Mouse (Mus musculus) C2C12 (cell line): ENCODE measurements around the gene Mtfmt. TPM values are rescaled to one million over a fixed set of nuclear protein-coding genes. Genes with fewer than 3 reads are reported as not detected.

Experiments used
- H3K27me3 ChIP-seq: one replicate; pipeline ENCODE4 v1.6.1; 2011; ENCODE audit not compliant: control insufficient read depth, insufficient read depth, insufficient read length
- H3K36me3 ChIP-seq: one replicate; pipeline ENCODE4 v1.6.1; 2011; ENCODE audit not compliant: control insufficient read depth, insufficient read depth
- H3K4me3 ChIP-seq: one replicate; pipeline ENCODE4 v1.5.1; 2011; ENCODE audit warnings: mild to moderate bottlenecking, control low read depth; ENCODE audit not compliant: poor library complexity, insufficient read depth, severe bottlenecking
- H3K79me2 ChIP-seq: one replicate; pipeline ENCODE4 v1.6.1; 2011; ENCODE audit not compliant: control insufficient read depth, insufficient read depth
- H3K79me3 ChIP-seq: one replicate; pipeline ENCODE4 v1.6.1; 2011; ENCODE audit warnings: low read depth, control low read depth
- H3ac ChIP-seq: one replicate; pipeline ENCODE3; 2011; ENCODE audit warnings: low read depth; ENCODE audit not compliant: control insufficient read depth, insufficient read length
- CEBPB ChIP-seq: IDR thresholded peaks from one replicate; pipeline ENCODE4 v1.6.1; 2011; ENCODE audit warnings: low read depth, mild to moderate bottlenecking, control low read depth, moderate library complexity
- CTCF ChIP-seq: IDR thresholded peaks from one replicate; pipeline ENCODE4 v1.5.1; 2011; ENCODE audit not compliant: control insufficient read depth, insufficient read depth, insufficient read length
- FOSL1 ChIP-seq: IDR thresholded peaks from one replicate; pipeline ENCODE4 v1.8.0; 2011; ENCODE audit warnings: mild to moderate bottlenecking, low read length; ENCODE audit not compliant: poor library complexity, insufficient read depth, severe bottlenecking
- MAX ChIP-seq: IDR thresholded peaks from one replicate; pipeline ENCODE4 v1.6.1; 2011; ENCODE audit warnings: mild to moderate bottlenecking, control low read depth
- MYOD1 ChIP-seq: IDR thresholded peaks from one replicate; pipeline ENCODE4 v1.6.1; 2011; ENCODE audit warnings: low read depth; ENCODE audit not compliant: control insufficient read depth, insufficient read length
- MYOG ChIP-seq: IDR thresholded peaks from one replicate; pipeline ENCODE4 v1.6.1; 2011; ENCODE audit not compliant: control insufficient read depth, insufficient read length; ENCODE audit errors: extremely low read depth
- USF1 ChIP-seq: IDR thresholded peaks from one replicate; pipeline ENCODE4 v1.6.1; 2011; ENCODE audit warnings: low read depth, mild to moderate bottlenecking, control low read depth, moderate library complexity
- long read RNA-seq, 2 experiments: library from polyadenylated mRNA; unstranded; transcript quantifications; one replicate each; pipeline ENCODE4 v2.0.0; 2019 to 2020
- polyA plus RNA-seq: library from polyadenylated mRNA; unstranded; fragments of >200 nt; fragmentation: generic; extraction: Trizol; gene quantifications from one replicate; pipeline ENCODE4 v1.2.1, GENCODE M21; 2012; ENCODE audit warnings: missing spikeins

Gene Mtfmt
- polyA plus RNA-seq: 7.1 TPM
- long read RNA-seq, experiment 1, transcript Mtfmt-201 (9 exons, 2,042 nt): major isoform, 10 of 13 reads
- long read RNA-seq, experiment 1, partial matches to known transcripts: 2 of 13 reads
- long read RNA-seq, experiment 1, other reads (novel, unspliced or antisense): 1 of 13 reads
- long read RNA-seq, experiment 2, transcript Mtfmt-201 (9 exons, 2,042 nt): major isoform, 26 of 31 reads
- long read RNA-seq, experiment 2, partial matches to known transcripts: 0 of 31 reads
- long read RNA-seq, experiment 2, other reads (novel, unspliced or antisense): 5 of 31 reads

DNA sequence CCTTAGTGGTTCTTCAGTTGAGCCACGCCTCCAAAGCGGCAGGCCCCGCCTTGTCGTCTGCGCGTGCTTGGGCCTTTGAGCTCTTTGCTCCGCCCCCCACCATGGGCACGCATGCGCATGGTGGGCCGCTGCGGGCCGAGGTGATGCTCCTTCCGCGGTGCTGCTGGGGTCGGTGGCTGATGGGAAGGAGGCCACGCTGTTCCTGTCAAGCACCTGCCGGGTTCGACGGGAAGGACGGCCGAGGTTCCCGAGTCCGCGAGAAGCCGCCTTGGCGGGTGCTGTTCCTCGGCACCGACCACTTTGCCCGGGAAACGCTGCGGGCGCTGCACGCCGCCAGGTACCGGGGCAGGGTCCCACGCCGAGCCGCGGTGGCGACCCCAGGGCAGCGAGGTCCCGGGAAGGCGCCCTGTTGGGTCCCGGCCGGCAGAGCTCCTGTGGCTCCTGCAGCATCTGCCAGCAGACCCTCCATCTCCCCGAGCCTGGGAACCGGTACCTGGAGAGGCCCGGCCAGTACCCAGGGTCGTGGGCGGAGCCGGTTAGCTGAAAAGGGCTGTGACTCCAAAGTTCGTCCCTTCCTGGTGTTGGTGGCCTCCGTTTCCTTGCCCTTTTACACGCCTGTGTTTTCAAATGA is at the start of gene Mtfmt:
Gene Mtfmt (plus strand): TSS at position 112 of the 631 bp plus-strand sequence.
- no peaks in the 10 kb centered on the region for H3K27me3 ChIP-seq
- H3K36me3 ChIP-seq: no peaks in the 10 kb centered on the region
- H3K79me2 ChIP-seq: peaks cover 13% of the 10 kb centered on the region
- H3K4me3 ChIP-seq: peak within 1 kb of the TSS; percentile 82
- peaks cover 5% of the 10 kb centered on the region for H3K79me3 ChIP-seq
- no peak for TF ChIP-seq USF1
- no peak for TF ChIP-seq CTCF
- peak; percentile 18 for TF ChIP-seq MAX
- TF ChIP-seq FOSL1: no peak
- TF ChIP-seq CEBPB: no peak
- no peak for TF ChIP-seq MYOG
- no peak for TF ChIP-seq MYOD1
- H3ac ChIP-seq: peak within 1 kb of the TSS; percentile 91

DNA sequence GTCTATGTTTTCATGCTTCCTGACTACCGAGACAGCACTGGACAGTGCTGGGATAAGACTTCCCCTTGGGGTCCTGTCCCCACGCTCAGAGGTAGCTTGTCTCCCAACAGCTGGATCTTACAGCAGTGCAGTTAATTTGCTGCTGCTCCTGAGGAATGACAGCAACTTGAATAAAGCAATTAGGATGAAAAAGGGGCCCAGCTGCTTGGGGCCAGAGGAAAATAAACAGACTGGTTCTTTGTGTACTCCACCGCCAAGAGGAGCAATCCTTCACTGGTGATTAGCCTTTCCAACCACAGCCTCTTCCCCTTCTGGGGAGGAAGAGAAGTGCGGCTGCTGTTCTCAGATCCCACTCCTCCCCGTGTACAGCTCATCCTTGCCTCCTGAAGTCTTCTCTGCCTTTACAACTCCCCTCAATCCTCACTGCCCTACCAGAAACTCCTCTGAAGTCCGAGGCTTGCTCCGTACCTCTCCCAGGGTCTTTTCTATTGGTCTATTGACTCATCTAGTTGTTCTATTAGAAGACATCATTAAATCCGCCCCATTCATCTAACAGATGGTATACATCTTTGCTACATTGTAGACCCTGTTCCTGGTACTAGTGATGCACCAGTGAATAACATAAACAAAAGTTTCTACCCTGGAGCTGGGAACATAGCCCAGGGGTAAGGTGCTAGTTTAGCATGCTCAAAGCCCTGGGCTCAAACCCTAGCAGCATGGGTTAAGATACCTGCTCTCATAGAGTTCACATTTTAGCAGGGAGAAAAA is 49.0 kb upstream of the Mtfmt start:
- Histone ChIP-seq H3K27me3 (peaks cover 20% of the 10 kb centered on the region), H3ac (no peak overlapping the region), H3K36me3 (no peaks in the 10 kb centered on the region), H3K4me3 (no peak overlapping the region), H3K79me3 (no peaks in the 10 kb centered on the region), H3K79me2 (no peaks in the 10 kb centered on the region)
- no peak for TF ChIP-seq FOSL1
- no peak for TF ChIP-seq MAX
- TF ChIP-seq CEBPB: no peak
- no peak for TF ChIP-seq MYOG
- TF ChIP-seq CTCF: no peak
- TF ChIP-seq MYOD1: no peak
- no peak for TF ChIP-seq USF1

DNA sequence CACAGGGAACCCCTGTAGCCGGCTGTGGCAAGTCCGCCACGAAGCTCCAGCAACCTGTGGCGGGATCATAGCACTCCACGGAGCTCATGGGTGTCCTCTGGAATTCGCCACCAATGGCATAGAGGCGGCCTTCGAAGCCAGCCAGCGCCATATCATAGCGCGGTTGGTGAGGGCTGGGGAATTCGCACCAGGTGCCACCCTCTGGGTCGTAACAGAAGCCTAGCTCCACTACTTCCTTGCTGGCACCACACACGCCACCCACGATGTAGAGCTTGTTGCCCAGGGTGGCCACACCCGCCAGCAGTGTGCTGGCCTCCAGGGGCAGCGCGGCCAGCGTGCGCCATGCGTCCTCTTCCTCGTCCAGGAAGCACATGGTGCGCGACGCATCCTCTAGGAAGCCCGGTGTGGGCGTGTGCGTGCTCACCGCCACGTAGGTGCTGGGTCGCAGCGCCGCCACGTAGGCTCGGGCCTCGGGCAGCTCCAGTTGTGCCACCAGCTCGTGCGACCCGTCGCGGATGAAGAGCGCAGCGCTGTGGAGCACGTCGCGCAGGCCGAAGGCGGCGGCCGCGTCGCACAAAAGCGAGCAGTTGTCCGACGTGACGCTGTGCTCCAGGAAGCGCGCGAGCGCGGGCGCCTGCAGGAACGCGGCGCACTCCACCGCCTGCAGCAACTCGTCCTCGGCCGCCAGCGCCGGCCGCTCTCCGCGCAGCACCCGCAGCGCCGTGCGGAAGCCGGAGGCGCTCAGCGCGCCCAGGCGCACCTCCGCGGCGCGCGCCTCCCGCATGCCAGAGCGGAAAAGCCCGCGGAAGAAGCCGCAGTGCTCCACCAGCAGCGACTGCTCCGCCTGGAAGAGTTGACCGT is 44.6 kb upstream of the Mtfmt start:
- Histone ChIP-seq H3K79me3 (no peaks in the 10 kb centered on the region), H3K4me3 (no peak overlapping the region)

DNA sequence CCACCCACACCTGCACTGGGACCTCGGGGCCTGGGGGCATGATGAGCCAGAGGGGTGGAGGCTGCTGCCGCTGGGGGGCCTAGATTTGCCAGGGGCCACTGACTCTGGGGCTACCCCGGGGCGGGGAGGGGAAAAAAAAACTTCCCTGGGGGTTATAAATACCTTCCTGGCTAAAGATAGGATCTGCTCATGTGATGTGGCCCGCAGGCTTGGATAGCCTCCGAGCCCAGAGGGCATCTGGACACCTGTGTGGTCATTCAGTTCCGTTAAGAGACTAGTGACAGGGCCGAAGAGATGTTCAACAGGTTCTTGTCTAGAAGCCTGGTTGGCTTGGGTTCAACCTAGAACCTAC is 44.0 kb upstream of the Mtfmt start, which contains the start of gene Kbtbd13:
Gene Kbtbd13 (minus strand): TSS at position 40 of the 352 bp plus-strand sequence.
- Histone ChIP-seq H3K4me3 (no peak within 1 kb of the TSS), H3K36me3 (no peaks in the 10 kb centered on the region), H3K79me2 (no peaks in the 10 kb centered on the region), H3K79me3 (no peaks in the 10 kb centered on the region), H3K27me3 (peaks cover 22% of the 10 kb centered on the region), H3ac (no peak within 1 kb of the TSS)
- TF ChIP-seq MYOD1 (no peak), CTCF (no peak), USF1 (no peak), MYOG (no peak), MAX (no peak), CEBPB (no peak), FOSL1 (no peak)

More for the DNA sequence above, 44.6 kb upstream of the Mtfmt start:
- Histone ChIP-seq H3ac (no peak overlapping the region), H3K79me2 (no peaks in the 10 kb centered on the region), H3K36me3 (no peaks in the 10 kb centered on the region), H3K27me3 (peaks cover 22% of the 10 kb centered on the region)
- TF ChIP-seq MAX: no peak

DNA sequence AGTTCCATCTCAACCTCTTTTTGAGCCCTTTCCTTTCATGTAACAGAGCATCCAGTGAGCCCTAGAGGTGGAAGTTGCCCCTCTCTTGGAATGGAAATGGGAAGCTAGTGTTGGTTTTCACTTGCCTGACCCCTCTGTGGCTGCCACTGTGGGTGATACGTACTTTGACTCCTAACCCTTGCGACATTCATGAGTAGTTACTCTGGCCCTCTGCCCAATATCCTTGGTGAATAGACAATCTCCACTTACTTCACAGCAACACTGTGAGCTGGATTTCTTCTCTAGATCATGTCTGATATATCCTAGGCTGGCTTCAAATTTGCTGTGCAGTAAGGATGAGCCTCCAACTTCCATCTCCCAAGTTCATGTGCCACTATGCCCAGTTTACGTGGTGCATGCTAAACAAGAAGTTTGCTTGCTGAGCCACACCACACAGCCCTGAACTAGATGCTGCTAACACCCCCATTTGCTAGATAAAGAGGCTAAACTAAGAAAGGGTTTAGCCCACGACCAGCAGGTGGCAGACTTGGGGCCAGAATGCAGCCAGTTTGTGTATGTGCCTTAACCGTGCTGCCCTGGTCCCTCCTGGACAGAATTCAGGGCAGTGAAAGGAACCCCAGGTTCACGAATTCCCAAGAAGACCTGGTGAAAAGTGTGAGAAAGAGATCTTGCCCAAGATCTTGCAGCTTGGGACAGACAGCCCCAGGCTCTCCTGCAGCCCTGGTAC is 42.8 kb upstream of the Mtfmt start:
- TF ChIP-seq CTCF: peak; percentile 67
- TF ChIP-seq MAX: no peak
- Histone ChIP-seq H3K27me3 (peaks cover 22% of the 10 kb centered on the region), H3K79me3 (no peaks in the 10 kb centered on the region)

More for the DNA sequence above, 42.8 kb upstream of the Mtfmt start:
- no peak overlapping the region for H3ac ChIP-seq
- no peaks in the 10 kb centered on the region for H3K36me3 ChIP-seq
- no peak overlapping the region for H3K4me3 ChIP-seq
- H3K79me2 ChIP-seq: no peaks in the 10 kb centered on the region
